Mouse (Mus musculus) forebrain, postnatal 0 days (tissue): ENCODE data around the gene Gm3854. TPM values are rescaled to one million over a fixed set of nuclear protein-coding genes. Genes with fewer than 3 reads are reported as not detected.

Source experiments
- ATAC-seq: fragments of 200-750 bp; cut with Nextera tagmentation; 2 replicates; pipeline ENCODE4 v1.8.0; 2017; ENCODE audit warnings: mild to moderate bottlenecking, moderate library complexity
- DNase-seq: peaks from one replicate; pipeline ENCODE4 v3.0.0-alpha.2; 2015
- H3K27ac ChIP-seq: fragments of 300-500 bp; sonication (generic); 2 replicates; pipeline ENCODE4 v1.5.1; 2014; ENCODE audit warnings: low read depth, mild to moderate bottlenecking, antibody characterized with exemption, low read length, moderate library complexity, mixed read lengths
- H3K27me3 ChIP-seq: fragments of 300-500 bp; sonication (generic); 2 replicates; pipeline ENCODE4 v1.6.1; 2014; ENCODE audit warnings: mild to moderate bottlenecking, low read length, mixed read lengths; ENCODE audit not compliant: insufficient read depth
- H3K36me3 ChIP-seq: fragments of 300-500 bp; sonication (generic); 2 replicates; pipeline ENCODE4 v1.6.1; 2014; ENCODE audit warnings: mild to moderate bottlenecking, moderate library complexity; ENCODE audit not compliant: insufficient read depth
- H3K4me1 ChIP-seq: fragments of 300-500 bp; sonication (generic); 2 replicates; pipeline ENCODE4 v1.6.1; 2014; ENCODE audit warnings: antibody characterized with exemption; ENCODE audit not compliant: insufficient read depth
- H3K4me2 ChIP-seq: fragments of 300-500 bp; sonication (generic); 2 replicates; pipeline ENCODE4 v1.6.1; 2014; ENCODE audit warnings: low read depth, mild to moderate bottlenecking, moderate library complexity
- H3K4me3 ChIP-seq: fragments of 300-500 bp; sonication (generic); 2 replicates; pipeline ENCODE4 v1.5.1; 2014; ENCODE audit warnings: low read depth, low read length, mixed read lengths
- H3K9ac ChIP-seq: fragments of 300-500 bp; sonication (generic); 2 replicates; pipeline ENCODE4 v1.6.1; 2014; ENCODE audit warnings: mild to moderate bottlenecking
- H3K9me3 ChIP-seq: fragments of 300-500 bp; sonication (generic); 2 replicates; pipeline ENCODE4 v1.6.1; 2016; ENCODE audit warnings: low read length
- CTCF ChIP-seq: sonication (generic); IDR thresholded peaks from 2 replicates; pipeline ENCODE4 v1.5.1; 2016; ENCODE audit warnings: antibody characterized with exemption, control low read depth, low read depth
- WGBS: fragments of 180-500 bp; shearing (Covaris S2); extraction: QIAGEN DNeasy Blood & Tissue Kit; methylation state at CpG from one replicate; pipeline ENCODE4 v1.1.7; 2014; 5-methylcytosine and 5-hydroxymethylcytosine counted together
- polyA plus RNA-seq: library from polyadenylated mRNA; unstranded; fragments of >200 nt; fragmentation: Nextera tagmentation; extraction: Ambion mirVana; gene quantifications from 2 replicates; pipeline ENCODE4 v1.2.1, GENCODE M21; 2015
- total RNA-seq: library from RNA; depleted of rRNA; stranded (reverse); fragments of >200 nt; gene quantifications from 2 replicates; pipeline ENCODE4 v1.2.3, GENCODE M21; 2014

The Gm3854 gene
- total and polyA plus RNA-seq, 2 experiments from 2014 or later: 4.6 to 7.8 TPM

DNA sequence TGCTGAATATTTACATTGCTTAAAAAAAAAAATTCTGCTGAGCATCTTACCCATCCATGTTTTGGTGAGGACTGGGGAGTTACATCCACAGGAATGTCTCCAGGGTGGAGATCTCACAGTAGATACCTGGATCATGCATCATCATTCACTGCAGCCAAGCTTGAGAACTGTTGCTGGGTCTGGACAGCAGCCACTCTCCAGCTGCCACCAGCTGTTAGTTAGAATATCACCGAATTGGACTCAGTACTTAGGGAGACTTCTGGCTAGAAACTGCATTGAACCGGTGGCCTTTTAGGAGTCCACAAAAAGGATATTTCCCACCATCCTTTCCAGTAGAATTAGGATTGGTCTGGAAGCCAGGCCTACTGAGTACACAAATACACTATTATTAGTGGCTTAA lies 14.6 kb downstream of the Gm3854 start:
- Histone ChIP-seq H3K36me3 (peaks cover 27% of the 10 kb centered on the region), H3K27me3 (no peaks in the 10 kb centered on the region), H3K4me3 (no peak overlapping the region), H3K4me1 (no peaks in the 10 kb centered on the region), H3K9ac (no peak overlapping the region), H3K4me2 (no peak overlapping the region), H3K9me3 (no peaks in the 10 kb centered on the region), H3K27ac (no peak overlapping the region)
- TF ChIP-seq CTCF: no peak
- WGBS: 65% methylated on average over 2 of the region's 2 CpGs
- ATAC-seq (no peak), DNase-seq (no peak)

DNA sequence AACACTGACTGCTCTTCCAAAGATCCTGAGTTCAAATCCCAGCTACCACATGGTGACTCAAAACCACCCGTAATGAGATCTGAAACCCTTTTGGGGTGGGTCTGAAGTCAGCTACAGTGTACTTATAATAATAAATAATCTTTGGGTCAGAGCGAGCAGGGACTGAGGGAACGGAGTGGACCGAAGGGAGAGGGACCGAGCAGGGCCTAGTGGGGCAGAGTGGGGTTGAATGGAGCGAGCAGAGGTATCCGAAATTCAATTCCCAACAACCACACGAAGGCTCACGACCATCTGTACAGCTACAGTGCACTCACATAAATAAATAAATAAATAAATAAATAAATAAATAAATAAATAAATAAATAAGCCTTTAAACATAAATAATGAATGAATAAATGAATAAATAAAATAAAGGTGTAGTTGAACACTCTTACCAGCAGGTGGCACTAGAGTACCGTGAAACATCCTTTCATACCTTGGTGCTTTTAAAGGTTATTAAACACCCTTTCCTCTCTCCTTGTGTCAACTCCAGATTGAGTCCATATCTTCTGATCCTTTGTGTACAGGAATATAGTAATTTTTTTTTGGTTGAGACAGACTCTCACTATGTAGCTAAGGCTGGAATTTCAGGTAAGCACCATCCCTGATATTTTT lies 15.5 kb downstream of the Gm3854 start:
- H3K4me1 ChIP-seq: peaks cover 4% of the 10 kb centered on the region; the same call in 1 of the 2 replicates
- H3K9ac ChIP-seq: no peak overlapping the region
- H3K9me3 ChIP-seq: no peaks in the 10 kb centered on the region
- no peak overlapping the region for H3K4me3 ChIP-seq
- no peaks in the 10 kb centered on the region for H3K27me3 ChIP-seq
- no peak overlapping the region for H3K4me2 ChIP-seq
- no peak overlapping the region for H3K27ac ChIP-seq
- H3K36me3 ChIP-seq: peaks cover 18% of the 10 kb centered on the region
- TF ChIP-seq CTCF: peak; percentile 75
- WGBS: 53% methylated on average over 10 of the region's 10 CpGs
- peak; percentile 93 for DNase-seq
- ATAC-seq: no peak

DNA sequence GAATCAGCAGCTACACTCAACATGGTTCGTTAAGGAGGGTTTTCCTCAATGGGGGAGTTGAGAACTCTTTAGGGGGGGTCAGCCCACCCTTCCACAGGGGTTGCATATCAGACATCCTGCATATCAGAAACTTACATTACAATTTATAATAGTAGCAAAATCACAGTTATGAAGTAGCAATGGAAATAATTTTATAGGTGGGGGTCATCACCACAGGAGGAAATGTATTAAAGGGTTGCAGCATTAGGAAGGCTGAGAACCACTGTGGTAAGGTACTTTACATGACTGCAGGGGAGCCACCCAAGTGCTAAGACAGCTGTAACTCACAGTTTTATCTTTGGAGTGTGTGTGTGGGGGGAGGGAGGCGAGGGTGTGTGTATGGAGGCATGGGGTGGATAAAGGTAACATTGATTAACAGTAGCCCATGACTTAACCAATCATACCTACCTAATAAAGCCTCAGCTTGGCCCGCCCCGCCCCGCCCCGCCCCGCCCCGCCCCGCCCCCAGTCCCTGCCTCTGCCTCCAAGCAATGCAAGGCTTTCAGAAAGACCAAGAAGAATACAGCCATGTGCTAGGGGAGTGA lies 17.0 kb downstream of the Gm3854 start:
- ATAC-seq: no peak
- H3K9ac ChIP-seq: no peak overlapping the region
- H3K27me3 ChIP-seq: no peaks in the 10 kb centered on the region
- H3K4me3 ChIP-seq: no peak overlapping the region
- H3K36me3 ChIP-seq: 0 out of 2 replicates have a peak, but pooled peaks cover 10% of the 10 kb centered on the region
- no peak for TF ChIP-seq CTCF
- DNase-seq: no peak
- H3K4me1 ChIP-seq: peaks cover 4% of the 10 kb centered on the region; the same call in 1 of the 2 replicates
- H3K27ac ChIP-seq: no peak overlapping the region
- no peaks in the 10 kb centered on the region for H3K9me3 ChIP-seq
- no peak overlapping the region for H3K4me2 ChIP-seq
- WGBS: 15% methylated on average over 9 of the region's 9 CpGs

DNA sequence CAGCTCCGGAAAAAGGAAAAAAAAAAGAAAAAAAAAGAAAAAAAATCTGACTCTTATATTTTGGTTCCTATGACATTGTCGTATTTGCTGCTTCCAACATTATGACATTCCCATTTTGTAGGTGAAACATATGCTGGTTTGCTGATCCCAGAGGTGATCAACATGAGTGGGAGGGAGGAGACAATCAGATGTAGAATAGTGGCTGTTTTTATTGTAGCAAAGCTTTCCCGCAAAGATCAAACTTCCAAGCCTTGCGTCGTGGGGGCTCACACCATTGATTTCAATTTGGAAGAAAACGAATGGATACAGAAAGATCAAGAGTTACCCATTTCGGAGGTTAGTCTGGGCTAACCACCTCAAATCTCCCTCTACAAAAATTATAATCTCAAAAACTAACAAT lies 18.2 kb downstream of the Gm3854 start:
- H3K4me3 ChIP-seq: peak overlapping the region; percentile 51
- 20% methylated on average over 7 of the region's 7 CpGs for WGBS
- 0 out of 2 replicates have a peak, but pooled peaks cover 5% of the 10 kb centered on the region for H3K36me3 ChIP-seq
- TF ChIP-seq CTCF: no peak
- DNase-seq (no peak), ATAC-seq (no peak)
- peak overlapping the region; percentile 61 for H3K4me2 ChIP-seq
- H3K4me1 ChIP-seq: peaks cover 4% of the 10 kb centered on the region; the same call in 1 of the 2 replicates
- no peaks in the 10 kb centered on the region for H3K27me3 ChIP-seq
- H3K9me3 ChIP-seq: no peaks in the 10 kb centered on the region
- H3K9ac ChIP-seq: peak overlapping the region; percentile 74
- peak overlapping the region; percentile 96 for H3K27ac ChIP-seq

DNA sequence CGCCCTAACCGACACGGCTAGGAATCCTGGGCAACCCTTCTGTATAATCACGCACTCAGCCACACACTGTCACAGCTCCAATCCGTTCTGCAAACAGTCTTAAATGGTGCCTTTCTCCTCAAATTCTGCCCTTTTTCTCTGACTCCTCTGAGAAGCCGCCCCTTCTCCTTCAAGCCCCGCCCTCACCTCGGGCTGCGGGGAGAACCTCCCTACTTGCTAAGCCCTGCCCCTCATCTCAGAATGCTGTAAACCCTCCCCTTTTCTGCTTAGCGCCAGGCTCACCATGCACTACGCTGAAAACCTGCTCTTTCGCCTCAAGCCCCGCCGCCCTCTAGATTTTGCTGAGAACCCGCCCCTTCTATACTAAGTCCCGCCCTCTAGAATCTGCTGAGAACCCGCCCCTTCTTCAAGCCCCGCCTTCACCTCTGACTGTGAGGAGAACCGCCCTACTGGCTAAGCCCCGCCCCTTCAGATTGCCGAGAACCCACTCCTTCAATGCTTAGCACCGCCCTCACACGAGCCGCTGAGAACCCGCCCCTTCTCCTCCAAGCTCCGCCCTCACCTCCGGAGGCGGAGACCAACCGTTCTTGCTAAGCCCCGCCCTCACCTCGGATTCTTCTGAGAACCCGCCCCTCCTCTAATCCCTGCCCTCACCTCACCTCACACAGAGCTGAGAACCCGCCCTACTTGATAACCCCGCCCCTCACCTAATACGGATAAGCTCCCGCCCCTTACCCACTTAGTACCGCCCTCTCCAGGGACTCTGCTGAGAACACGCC lies 18.9 kb downstream of the Gm3854 start:
- H3K27ac ChIP-seq: peak overlapping the region; percentile 96
- peak; percentile 99 for DNase-seq
- WGBS: 2% methylated on average over 38 of the region's 38 CpGs

DNA sequence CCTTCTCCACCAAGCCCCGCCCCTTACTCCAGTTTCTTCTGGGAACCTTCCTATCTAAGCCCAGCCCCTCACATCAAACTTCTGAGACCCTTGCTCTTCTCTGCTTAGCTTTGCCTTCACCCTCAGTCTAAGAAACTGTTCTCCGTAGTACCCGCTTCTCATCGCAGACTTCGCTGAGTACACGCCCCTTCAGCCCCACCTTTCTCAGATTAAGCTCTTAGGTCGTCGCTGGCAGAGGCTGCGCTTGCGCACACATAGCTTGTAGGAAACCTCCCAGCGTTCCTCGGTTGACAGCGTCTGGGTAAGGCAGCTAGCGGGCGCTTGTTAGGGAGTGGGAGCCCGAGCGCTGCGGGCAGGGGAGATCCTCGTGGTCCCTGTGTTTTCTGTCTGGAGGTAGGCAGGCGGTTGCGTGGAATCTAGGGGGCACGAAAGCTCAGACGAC lies 19.5 kb downstream of the Gm3854 start, which contains the start of gene Zfp78:
Gene Zfp78 (plus strand): TSS at position 234 of the 442 bp plus-strand sequence.
- 0 out of 2 replicates have a peak, but pooled peaks cover 2% of the 10 kb centered on the region for H3K36me3 ChIP-seq
- peak; percentile 60 for TF ChIP-seq CTCF
- no peaks in the 10 kb centered on the region for H3K9me3 ChIP-seq
- peaks cover 4% of the 10 kb centered on the region; the same call in 1 of the 2 replicates for H3K4me1 ChIP-seq
- H3K27me3 ChIP-seq: no peaks in the 10 kb centered on the region
- peak; percentile 85 for ATAC-seq
- peak within 1 kb of the TSS; percentile 51 for H3K4me3 ChIP-seq
- DNase-seq: peak; percentile 97
- under 1% methylated on average over 23 of the region's 23 CpGs for WGBS
- H3K9ac ChIP-seq: peak within 1 kb of the TSS; percentile 74
- H3K27ac ChIP-seq: peak within 1 kb of the TSS; percentile 96
- peak within 1 kb of the TSS; percentile 61 for H3K4me2 ChIP-seq

More for the DNA sequence above, 18.9 kb downstream of the Gm3854 start:
- no peak for TF ChIP-seq CTCF
- Histone ChIP-seq H3K4me1 (peaks cover 4% of the 10 kb centered on the region; the same call in 1 of the 2 replicates), H3K4me3 (peak overlapping the region; percentile 51), H3K36me3 (0 out of 2 replicates have a peak, but pooled peaks cover 3% of the 10 kb centered on the region), H3K4me2 (peak overlapping the region; percentile 61), H3K27me3 (no peaks in the 10 kb centered on the region), H3K9ac (peak overlapping the region; percentile 74), H3K9me3 (no peaks in the 10 kb centered on the region)
- ATAC-seq: peak; percentile 90
